21 mouse cellular contexts compared by ENCODE assay signal in genomic region chr1:190893559-190894167, GRCm38 (mm10). TPM values are rescaled to one million over a fixed set of nuclear protein-coding genes. Genes with fewer than 3 reads are reported as not detected.
A peak's percentile ranks its signal among the peaks of the same experiment; 100 is the strongest.
DNase-seq lines count a peak whose midpoint lies in the region; ATAC-seq and TF ChIP-seq lines count a peak whose summit lies in the region.
"Had no signal": no experiment of that assay in that cellular context is flagged by ENCODE, and none has a peak within 500 bp of the region (broad histone marks: within the 10 kb centered on the region; RNA-seq: fewer than 3 reads in every experiment).

No protein-coding gene starts in this region.

- 27% methylated on average over 6 of the region's 6 CpGs for whole genome bisulfite sequencing in liver, embryonic 16.5 days (ENCODE audit: insufficient replicate concordance)
- WGBS in heart, embryonic 10.5 days: 77% methylated on average over 6 of the region's 6 CpGs
- 82% methylated on average over 6 of the region's 6 CpGs for WGBS in forebrain, embryonic 13.5 days

- no peak overlapping the region; the same call in 1 of the 2 replicates for H3K4me3 ChIP-seq in G1E (ENCODE audit: low read depth, low read length)
- H3K4me3 ChIP-seq in liver, embryonic 16.5 days (ENCODE audit: low read depth, low read length): no peak overlapping the region
- H3K4me3 ChIP-seq in heart, embryonic 10.5 days: no peak overlapping the region
- no peak overlapping the region for H3K4me3 ChIP-seq in forebrain, embryonic 13.5 days
- H3K4me3 ChIP-seq: embryonic facial prominence, embryonic 12.5 days; forebrain, embryonic 12.5 days; heart, embryonic 13.5 days; hindbrain, embryonic 15.5 days had no signal

- H3K4me2 ChIP-seq in liver, embryonic 16.5 days (ENCODE audit: low read depth, low read length): no peak overlapping the region
- no peak overlapping the region for H3K4me2 ChIP-seq in forebrain, embryonic 13.5 days
- H3K4me2 ChIP-seq: embryonic facial prominence, embryonic 12.5 days; forebrain, embryonic 12.5 days; heart, embryonic 13.5 days; hindbrain, embryonic 15.5 days had no signal

- peaks cover 78% of the 10 kb centered on the region for H3K36me3 ChIP-seq in G1E (replicated peaks)
- H3K36me3 ChIP-seq in liver, embryonic 16.5 days (ENCODE audit: control insufficient read depth, insufficient read depth): no peaks in the 10 kb centered on the region
- peaks cover 62% of the 10 kb centered on the region for H3K36me3 ChIP-seq in heart, embryonic 10.5 days
- H3K36me3 ChIP-seq in forebrain, embryonic 13.5 days (ENCODE audit: poor library complexity, severe bottlenecking): peaks cover 64% of the 10 kb centered on the region

- no peak overlapping the region for H3K27ac ChIP-seq in liver, embryonic 16.5 days (ENCODE audit: low read length)
- H3K27ac ChIP-seq in heart, embryonic 10.5 days: no peak overlapping the region
- no peak overlapping the region for H3K27ac ChIP-seq in forebrain, embryonic 13.5 days
- H3K27ac ChIP-seq: embryonic facial prominence, embryonic 12.5 days; forebrain, embryonic 12.5 days; heart, embryonic 13.5 days; hindbrain, embryonic 15.5 days had no signal

- TF ChIP-seq CTCF in G1E (IDR thresholded peaks at IDR 0.05; ENCODE audit: low read depth, low read length): no peak

- H3K9me3 ChIP-seq in G1E (replicated peaks): no peaks in the 10 kb centered on the region
- H3K9me3 ChIP-seq in liver, embryonic 16.5 days (replicated peaks; ENCODE audit: control insufficient read depth, low read length): no peaks in the 10 kb centered on the region
- H3K9me3 ChIP-seq in heart, embryonic 10.5 days: no peaks in the 10 kb centered on the region
- H3K9me3 ChIP-seq in forebrain, embryonic 13.5 days (replicated peaks): no peaks in the 10 kb centered on the region
- H3K9me3 ChIP-seq: embryonic facial prominence, embryonic 12.5 days; forebrain, embryonic 12.5 days; heart, embryonic 13.5 days; hindbrain, embryonic 15.5 days had no signal

- H3K9ac ChIP-seq in liver, embryonic 16.5 days (ENCODE audit: low read depth, low read length): no peak overlapping the region
- no peak overlapping the region for H3K9ac ChIP-seq in forebrain, embryonic 13.5 days
- H3K9ac ChIP-seq: embryonic facial prominence, embryonic 12.5 days; forebrain, embryonic 12.5 days; forebrain, postnatal 0 days; heart, embryonic 13.5 days; hindbrain, embryonic 15.5 days had no signal

- H3K4me1 ChIP-seq in G1E (ENCODE audit: insufficient read depth, low read depth, low read length): peaks cover 26% of the 10 kb centered on the region
- no peaks in the 10 kb centered on the region; the same call in 1 of the 2 replicates for H3K4me1 ChIP-seq in liver, embryonic 16.5 days (ENCODE audit: control insufficient read depth, low read depth, low read length)
- no peaks in the 10 kb centered on the region for H3K4me1 ChIP-seq in heart, embryonic 10.5 days
- no peaks in the 10 kb centered on the region for H3K4me1 ChIP-seq in forebrain, embryonic 13.5 days
- H3K4me1 ChIP-seq: embryonic facial prominence, embryonic 12.5 days; forebrain, embryonic 12.5 days; heart, embryonic 13.5 days; hindbrain, embryonic 15.5 days had no signal

- DNase-seq in G1E (ENCODE audit: low spot score): peak; percentile 13
- DNase-seq in MEL-GATA-1-ER (ENCODE audit: extremely low read depth, low read depth): peak; percentile 94
- DNase-seq in heart, embryonic 10.5 days (ENCODE audit: low spot score): no peak
- no peak for DNase-seq in cerebellum, postnatal 25 days
- DNase-seq: adrenal gland, adult 2 months; adrenal gland, postnatal 25 days; cerebellum, adult 2 months; cerebellum, postnatal 10 days; forebrain, postnatal 0 days; gastrocnemius, postnatal 14 days; heart, postnatal 36 days had no signal

- no peaks in the 10 kb centered on the region for H3K27me3 ChIP-seq in G1E (ENCODE audit: insufficient read depth, low read length)
- H3K27me3 ChIP-seq in liver, embryonic 16.5 days (ENCODE audit: control insufficient read depth, insufficient read depth, low read depth, low read length): no peaks in the 10 kb centered on the region
- no peaks in the 10 kb centered on the region for H3K27me3 ChIP-seq in heart, embryonic 10.5 days (ENCODE audit: insufficient read depth, poor library complexity, severe bottlenecking)
- no peaks in the 10 kb centered on the region for H3K27me3 ChIP-seq in forebrain, embryonic 13.5 days
- H3K27me3 ChIP-seq: CH12.LX; embryonic facial prominence, embryonic 12.5 days; forebrain, embryonic 12.5 days; heart, embryonic 13.5 days; hindbrain, embryonic 15.5 days; Patski had no signal

- ATAC-seq in G1E (ENCODE audit: extremely low read depth, insufficient number of reproducible peaks, low FRiP score, poor library complexity, severe bottlenecking): peak; percentile 89
- ATAC-seq in erythroid progenitor cell, adult 5-6 weeks (replicated peaks; ENCODE audit: low FRiP score, poor library complexity, severe bottlenecking): 0 out of 2 replicates have a peak, but pooled peaks have one; percentile 37
- peak; percentile 56; the same call in 1 of the 2 replicates for ATAC-seq in liver, embryonic 16.5 days (ENCODE audit: low read depth)
- no peak for ATAC-seq in forebrain, embryonic 13.5 days
- ATAC-seq: activated CD4-positive, CD25-positive, alpha-beta regulatory T cell, adult 4 months; forebrain, postnatal 0 days; Patski had no signal

RNA-seq across cellular contexts. Expression of gene Rps6kc1, which starts 17.9 kb away (rescaled TPM):
- total RNA-seq in G1E (2014; fragmentation: Nextera tagmentation): 12.8 and 16.5 TPM in 2 replicates
- total RNA-seq in G1E (2017): 13.3 and 15.2 TPM in 2 replicates
- polyA plus RNA-seq in G1E (2012): 22.8 and 31.4 TPM in 2 replicates
- 1.7 and 3.6 TPM in 2 replicates for total RNA-seq in erythroid progenitor cell, adult 5-6 weeks (2015; ENCODE audit: low replicate concordance)
- 3.8 and 5.5 TPM in 2 replicates for total RNA-seq in erythroid progenitor cell, adult 5-6 weeks (2017; ENCODE audit: low replicate concordance)
- 3.4 and 4.9 TPM in 2 replicates for polyA plus RNA-seq in liver, embryonic 16.5 days (2015; fragmentation: Nextera tagmentation; extraction: Ambion mirVana)
- polyA plus RNA-seq in heart, embryonic 10.5 days (2016; fragmentation: Nextera tagmentation; extraction: Ambion mirVana): 13.2 and 15.3 TPM in 2 replicates
- polyA plus RNA-seq in forebrain, embryonic 13.5 days (2015; fragmentation: Nextera tagmentation; extraction: Ambion mirVana): 20.2 and 22.4 TPM in 2 replicates

RNA-seq across cellular contexts. Expression of gene Angel2, which starts 31.2 kb away (rescaled TPM):
- total RNA-seq in G1E (2014; fragmentation: Nextera tagmentation): 37.5 and 43.9 TPM in 2 replicates
- total RNA-seq in G1E (2017): 39.0 and 43.5 TPM in 2 replicates
- 11.2 and 11.4 TPM in 2 replicates for polyA plus RNA-seq in G1E (2012)
- 10.5 and 11.5 TPM in 2 replicates for total RNA-seq in erythroid progenitor cell, adult 5-6 weeks (2015; ENCODE audit: low replicate concordance)
- 12.9 and 23.6 TPM in 2 replicates for total RNA-seq in erythroid progenitor cell, adult 5-6 weeks (2017; ENCODE audit: low replicate concordance)
- 11.3 and 11.6 TPM in 2 replicates for polyA plus RNA-seq in liver, embryonic 16.5 days (2015; fragmentation: Nextera tagmentation; extraction: Ambion mirVana)
- polyA plus RNA-seq in heart, embryonic 10.5 days (2016; fragmentation: Nextera tagmentation; extraction: Ambion mirVana): 33.4 and 38.8 TPM in 2 replicates
- 58.8 and 60.2 TPM in 2 replicates for polyA plus RNA-seq in forebrain, embryonic 13.5 days (2015; fragmentation: Nextera tagmentation; extraction: Ambion mirVana)

Comparison
In these comparisons a context has a peak if more than half of its experiments do, and no peak if none do; other contexts are left out.
1. DNase-seq: peak in G1E (single experiment) and MEL-GATA-1-ER (single experiment); none in heart, embryonic 10.5 days (single experiment) and cerebellum, postnatal 25 days (0 of 2).